Mouse (Mus musculus): Measurements from ENCODE around the gene Pde4b. TPM values are rescaled to one million over a fixed set of nuclear protein-coding genes. Genes with fewer than 3 reads are reported as not detected.

Gene Pde4b
- polyA plus RNA-seq, 1 experiment from 2014 or later: 51.2 TPM

Other genes with a start within 250 kb of the Pde4b start
- gene B020004J07Rik, start 243.5 kb upstream of the Pde4b start, polyA plus RNA-seq (2014; fragmentation: Nextera tagmentation; extraction: Ambion mirVana): not detected in 2 replicates
- gene C130073F10Rik, start 193.8 kb upstream of the Pde4b start, polyA plus RNA-seq (2014; fragmentation: Nextera tagmentation; extraction: Ambion mirVana): not detected in 2 replicates
- not detected in 2 replicates for gene Gm12800, start 178.4 kb upstream of the Pde4b start, polyA plus RNA-seq (2014; fragmentation: Nextera tagmentation; extraction: Ambion mirVana)
- gene Gm12794, start 147.1 kb upstream of the Pde4b start, polyA plus RNA-seq (2014; fragmentation: Nextera tagmentation; extraction: Ambion mirVana): not detected in 2 replicates
- gene Gm12790, start 106.5 kb upstream of the Pde4b start, polyA plus RNA-seq (2014; fragmentation: Nextera tagmentation; extraction: Ambion mirVana): not detected in 2 replicates
- not detected in 2 replicates for gene Gm12789, start 100.9 kb upstream of the Pde4b start, polyA plus RNA-seq (2014; fragmentation: Nextera tagmentation; extraction: Ambion mirVana)

Measured in neural tube, embryonic 14.5 days (tissue).